Mouse (Mus musculus) cerebellum, adult (tissue): ENCODE data around the gene Slc22a22.
"Not testable (repeated sequence)": the region's sequence is repeated elsewhere in the genome, so short reads cannot be mapped to it uniquely, and the experiment has no call there.

ENCODE experiments used
- ATAC-seq: cut with Nextera tagmentation; 2 replicates; pipeline ENCODE4 v1.9.2; 2017; ENCODE audit warnings: mild to moderate bottlenecking, moderate library complexity, mixed read lengths; ENCODE audit not compliant: insufficient number of reproducible peaks, low FRiP score, low TSS enrichment

Slc22a22 gene

GRCm38 (mm10) chr15:57394053-57394452 is 83.4 kb downstream of the Slc22a22 start:
- no peak for ATAC-seq

GRCm38 (mm10) chr15:57380381-57380780 is 97.0 kb downstream of the Slc22a22 start:
- no peak for ATAC-seq

GRCm38 (mm10) chr15:57366446-57366845 is 111.0 kb downstream of the Slc22a22 start:
- no peak for ATAC-seq

- ATAC-seq: no peak
Measured at GRCm38 (mm10) chr15:57355278-57355677, 122.1 kb downstream of the Slc22a22 start.

GRCm38 (mm10) chr15:57340499-57340898 is 136.9 kb downstream of the Slc22a22 start:
- ATAC-seq: no peak

- no peak for ATAC-seq
Measured at GRCm38 (mm10) chr15:57331326-57331725, 146.1 kb downstream of the Slc22a22 start.

GRCm38 (mm10) chr15:57318001-57318400 is 159.4 kb downstream of the Slc22a22 start:
- no peak for ATAC-seq

- no peak for ATAC-seq
Measured at GRCm38 (mm10) chr15:57316486-57316885, 160.9 kb downstream of the Slc22a22 start.

GRCm38 (mm10) chr15:57302710-57303109 is 174.7 kb downstream of the Slc22a22 start:
- ATAC-seq: no peak

- ATAC-seq: no peak
Measured at GRCm38 (mm10) chr15:57278505-57278904, 198.9 kb downstream of the Slc22a22 start.

- no peak for ATAC-seq
Measured at GRCm38 (mm10) chr15:57276411-57276810, 201.0 kb downstream of the Slc22a22 start.

- not testable (repeated sequence) for ATAC-seq
Measured at GRCm38 (mm10) chr15:57240061-57240460, 237.4 kb downstream of the Slc22a22 start.

- ATAC-seq: no peak
Measured at GRCm38 (mm10) chr15:57230439-57230838, 247.0 kb downstream of the Slc22a22 start.

GRCm38 (mm10) chr15:57205315-57205714 is 272.1 kb downstream of the Slc22a22 start:
- ATAC-seq: no peak

GRCm38 (mm10) chr15:57204444-57204930 is 272.9 kb downstream of the Slc22a22 start:
- ATAC-seq: no peak
